Mouse (Mus musculus): ENCODE measurements around the gene Prkcb.

Prkcb gene

GRCm38 (mm10) chr7:122558085-122558811 is 269.7 kb downstream of the Prkcb start:
- no peak for DNase-seq

GRCm38 (mm10) chr7:122558912-122559311 is 270.4 kb downstream of the Prkcb start:
- DNase-seq: peak; percentile 23

- peak; percentile 51 for DNase-seq
Measured at GRCm38 (mm10) chr7:122562586-122562985, 274.0 kb downstream of the Prkcb start.

- no peak for DNase-seq
Measured at GRCm38 (mm10) chr7:122565371-122565770, 276.8 kb downstream of the Prkcb start.

- DNase-seq: no peak
Measured at GRCm38 (mm10) chr7:122566011-122566410, 277.5 kb downstream of the Prkcb start.

- DNase-seq: no peak
Measured at GRCm38 (mm10) chr7:122568787-122569186, 280.2 kb downstream of the Prkcb start.

- peak; percentile 21 for DNase-seq
Measured at GRCm38 (mm10) chr7:122570407-122570806, 281.9 kb downstream of the Prkcb start.

- no peak for DNase-seq
Measured at GRCm38 (mm10) chr7:122573101-122573635, 284.6 kb downstream of the Prkcb start.

GRCm38 (mm10) chr7:122574418-122574817 is 285.9 kb downstream of the Prkcb start:
- no peak for DNase-seq

GRCm38 (mm10) chr7:122575056-122575455 is 286.5 kb downstream of the Prkcb start:
- no peak for DNase-seq

- DNase-seq: peak; percentile 54
Measured at GRCm38 (mm10) chr7:122575506-122575905, 287.0 kb downstream of the Prkcb start.

- no peak for DNase-seq
Measured at GRCm38 (mm10) chr7:122577571-122577970, 289.0 kb downstream of the Prkcb start.

- DNase-seq: no peak
Measured at GRCm38 (mm10) chr7:122579461-122580157, 291.1 kb downstream of the Prkcb start.

GRCm38 (mm10) chr7:122580158-122580475 is 291.6 kb downstream of the Prkcb start:
- no peak for DNase-seq

GRCm38 (mm10) chr7:122584421-122585151 is 296.0 kb downstream of the Prkcb start:
- DNase-seq: no peak

- no peak for DNase-seq
Measured at GRCm38 (mm10) chr7:122595897-122596296, 307.3 kb downstream of the Prkcb start.

GRCm38 (mm10) chr7:122596596-122597170 is 308.1 kb downstream of the Prkcb start:
- no peak for DNase-seq

- DNase-seq: no peak
Measured at GRCm38 (mm10) chr7:122597313-122597712, 308.8 kb downstream of the Prkcb start.

GRCm38 (mm10) chr7:122600856-122601255 is 312.3 kb downstream of the Prkcb start:
- no peak for DNase-seq

- DNase-seq: no peak
Measured at GRCm38 (mm10) chr7:122605066-122605465, 316.5 kb downstream of the Prkcb start.

- no peak for DNase-seq
Measured at GRCm38 (mm10) chr7:122609420-122609819, 320.9 kb downstream of the Prkcb start.

GRCm38 (mm10) chr7:122610161-122610560 is 321.6 kb downstream of the Prkcb start:
- no peak for DNase-seq

- DNase-seq: no peak
Measured at GRCm38 (mm10) chr7:122613876-122614275, 325.3 kb downstream of the Prkcb start.
